Mouse (Mus musculus): ENCODE data around the gene Mcf2l. TPM values are rescaled to one million over a fixed set of nuclear protein-coding genes. Genes with fewer than 3 reads are reported as not detected.

The Mcf2l gene
- total RNA-seq, 1 experiment, result 16.0 TPM

- TF ChIP-seq ZNF384 (IDR thresholded peaks at IDR 0.05; ENCODE audit: low read depth, low read length) (no peak), ZC3H11A (IDR thresholded peaks at IDR 0.05; ENCODE audit: borderline replicate concordance, low read depth, low read length) (no peak), MAFK (IDR thresholded peaks at IDR 0.05; ENCODE audit: insufficient read depth, low read depth, low read length) (no peak), CHD2 (IDR thresholded peaks at IDR 0.05; ENCODE audit: low read depth, low read length) (no peak), HCFC1 (IDR thresholded peaks at IDR 0.05; ENCODE audit: borderline replicate concordance, insufficient read depth, low read length) (no peak)
- Histone ChIP-seq H3K9me3 (ENCODE audit: control insufficient read depth, insufficient read depth, low read depth, low read length) (no peaks in the 10 kb centered on the region), H3K27ac (ENCODE audit: insufficient read depth, low read depth, low read length, poor library complexity, severe bottlenecking) (no peak overlapping the region), H3K36me3 (ENCODE audit: control insufficient read depth, insufficient read depth, low read length, poor library complexity, severe bottlenecking) (no peaks in the 10 kb centered on the region; the same call in 1 of the 2 replicates), H3K9ac (ENCODE audit: insufficient read depth, low read depth, low read length, poor library complexity, severe bottlenecking) (no peak overlapping the region), H3K4me1 (ENCODE audit: control insufficient read depth in 2 of 2, insufficient read depth in 2 of 2, low read length in 2 of 2, poor library complexity in 1 of 2) (no peaks in the 10 kb centered on the region), H3K4me3 (ENCODE audit: insufficient read depth in 1 of 2, low read depth in 1 of 2, low read length in 2 of 2, poor library complexity in 1 of 2, severe bottlenecking in 1 of 2) (no peak overlapping the region)
- in situ Hi-C loops (cut with MboI; ENCODE audit: low sequenced_read_pairs in 2 of 2, unreplicated experiment in 2 of 2), result no loop called here
- DNase-seq (ENCODE audit: low read depth, low spot score), result no peak
Observed at GRCm38 (mm10) chr8:13019560-13019959, 146.0 kb downstream of the Mcf2l start.

DNA sequence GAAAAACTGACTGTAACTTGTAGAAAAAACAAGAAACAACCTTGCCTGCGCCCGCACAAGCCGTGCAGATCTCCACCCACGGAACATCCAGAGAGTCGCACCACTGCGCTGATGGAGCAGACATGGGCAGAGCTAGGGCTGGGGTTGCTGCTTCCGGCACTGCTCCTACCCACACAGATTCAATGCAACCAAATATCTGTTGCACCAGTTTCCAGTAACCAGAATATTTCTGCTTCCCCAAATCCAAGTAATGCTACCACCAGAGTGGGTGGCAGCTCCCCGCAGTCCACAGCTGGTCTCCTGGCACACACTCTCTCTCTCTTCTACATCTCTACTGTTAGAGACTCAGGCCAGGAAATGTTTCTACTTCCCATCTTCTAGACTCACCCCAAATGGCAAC is 148.2 kb downstream of the Mcf2l start:
- Histone ChIP-seq H3K4me1 (ENCODE audit: control insufficient read depth in 2 of 2, insufficient read depth in 2 of 2, low read length in 2 of 2, poor library complexity in 1 of 2) (no peaks in the 10 kb centered on the region), H3K36me3 (ENCODE audit: control insufficient read depth, insufficient read depth, low read length, poor library complexity, severe bottlenecking) (no peaks in the 10 kb centered on the region; the same call in 1 of the 2 replicates), H3K9ac (ENCODE audit: insufficient read depth, low read depth, low read length, poor library complexity, severe bottlenecking) (no peak overlapping the region), H3K27ac (ENCODE audit: insufficient read depth, low read depth, low read length, poor library complexity, severe bottlenecking) (no peak overlapping the region), H3K4me3 (ENCODE audit: insufficient read depth in 1 of 2, low read depth in 1 of 2, low read length in 2 of 2, poor library complexity in 1 of 2, severe bottlenecking in 1 of 2) (no peak overlapping the region), H3K9me3 (ENCODE audit: control insufficient read depth, insufficient read depth, low read depth, low read length) (no peaks in the 10 kb centered on the region)
- in situ Hi-C loops (cut with MboI; ENCODE audit: low sequenced_read_pairs in 2 of 2, unreplicated experiment in 2 of 2), result no loop called here
- no peak for TF ChIP-seq HCFC1 (IDR thresholded peaks at IDR 0.05; ENCODE audit: borderline replicate concordance, insufficient read depth, low read length)
- TF ChIP-seq CHD2 (IDR thresholded peaks at IDR 0.05; ENCODE audit: low read depth, low read length), result no peak
- no peak for TF ChIP-seq MAFK (IDR thresholded peaks at IDR 0.05; ENCODE audit: insufficient read depth, low read depth, low read length)
- TF ChIP-seq ZC3H11A (IDR thresholded peaks at IDR 0.05; ENCODE audit: borderline replicate concordance, low read depth, low read length), result no peak
- TF ChIP-seq ZNF384 (IDR thresholded peaks at IDR 0.05; ENCODE audit: low read depth, low read length), result no peak
- DNase-seq (ENCODE audit: low read depth, low spot score), result no peak

DNA sequence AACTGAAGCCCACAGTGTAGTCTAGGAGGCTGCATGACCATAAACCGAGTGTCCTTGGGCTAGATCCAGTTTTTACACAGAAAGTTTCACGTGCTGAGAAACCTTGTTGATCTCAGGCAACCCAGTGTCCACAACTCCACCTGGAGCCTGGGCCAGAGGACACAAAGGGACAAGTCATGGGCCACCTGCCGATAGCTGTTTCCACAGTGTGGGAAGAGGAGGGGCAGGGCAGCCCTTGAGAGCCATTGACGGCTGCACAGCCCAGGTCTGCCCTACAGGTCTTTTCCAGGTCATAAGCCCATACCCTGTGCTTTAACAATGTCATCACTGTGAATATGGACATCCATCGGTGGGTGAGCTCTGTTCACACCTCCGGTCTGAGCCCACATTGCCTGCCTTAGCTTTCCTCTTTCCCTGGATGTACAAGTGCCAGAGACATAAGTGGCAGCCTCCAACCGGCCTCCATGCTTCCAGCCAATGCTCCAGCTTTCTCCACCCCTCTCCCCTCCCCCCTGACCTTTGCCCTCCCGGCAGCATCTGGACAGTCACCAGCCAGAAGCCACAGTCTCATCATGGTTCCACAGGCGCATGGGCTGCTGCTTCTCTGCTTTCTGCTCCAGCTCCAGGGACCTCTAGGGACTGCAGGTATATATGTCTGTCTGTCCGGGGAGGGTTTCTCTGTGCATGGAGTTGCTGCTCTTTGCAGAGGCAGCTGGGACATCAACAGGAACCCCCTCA is 152.1 kb downstream of the Mcf2l start, which contains the start of gene F7:
F7 (plus strand) TSS at position 548 of the 738 bp plus-strand sequence.
- no peak within 1 kb of the TSS for H3K4me3 ChIP-seq (ENCODE audit: insufficient read depth in 1 of 2, low read depth in 1 of 2, low read length in 2 of 2, poor library complexity in 1 of 2, severe bottlenecking in 1 of 2)
- in situ Hi-C loops (cut with MboI; ENCODE audit: low sequenced_read_pairs in 2 of 2, unreplicated experiment in 2 of 2), result no loop called here

GRCm38 (mm10) chr8:13027615-13028014 is 154.0 kb downstream of the Mcf2l start:
- H3K9me3 ChIP-seq (ENCODE audit: control insufficient read depth, insufficient read depth, low read depth, low read length), result no peaks in the 10 kb centered on the region
- DNase-seq (ENCODE audit: low read depth, low spot score), result no peak
- in situ Hi-C loops (cut with MboI; ENCODE audit: low sequenced_read_pairs in 2 of 2, unreplicated experiment in 2 of 2), result no loop called here
- H3K27ac ChIP-seq (ENCODE audit: insufficient read depth, low read depth, low read length, poor library complexity, severe bottlenecking), result no peak overlapping the region
- TF ChIP-seq ZC3H11A (IDR thresholded peaks at IDR 0.05; ENCODE audit: borderline replicate concordance, low read depth, low read length) (no peak), CHD2 (IDR thresholded peaks at IDR 0.05; ENCODE audit: low read depth, low read length) (no peak), MAFK (IDR thresholded peaks at IDR 0.05; ENCODE audit: insufficient read depth, low read depth, low read length) (no peak), HCFC1 (IDR thresholded peaks at IDR 0.05; ENCODE audit: borderline replicate concordance, insufficient read depth, low read length) (no peak), ZNF384 (IDR thresholded peaks at IDR 0.05; ENCODE audit: low read depth, low read length) (no peak)
- H3K4me1 ChIP-seq (ENCODE audit: control insufficient read depth in 2 of 2, insufficient read depth in 2 of 2, low read length in 2 of 2, poor library complexity in 1 of 2), result no peaks in the 10 kb centered on the region
- H3K36me3 ChIP-seq (ENCODE audit: control insufficient read depth, insufficient read depth, low read length, poor library complexity, severe bottlenecking), result no peaks in the 10 kb centered on the region
- no peak overlapping the region for H3K4me3 ChIP-seq (ENCODE audit: insufficient read depth in 1 of 2, low read depth in 1 of 2, low read length in 2 of 2, poor library complexity in 1 of 2, severe bottlenecking in 1 of 2)
- H3K9ac ChIP-seq (ENCODE audit: insufficient read depth, low read depth, low read length, poor library complexity, severe bottlenecking), result no peak overlapping the region

More for the DNA sequence above, 152.1 kb downstream of the Mcf2l start, which contains the start of gene F7:
- Histone ChIP-seq H3K9me3 (ENCODE audit: control insufficient read depth, insufficient read depth, low read depth, low read length) (no peaks in the 10 kb centered on the region), H3K36me3 (ENCODE audit: control insufficient read depth, insufficient read depth, low read length, poor library complexity, severe bottlenecking) (no peaks in the 10 kb centered on the region), H3K4me1 (ENCODE audit: control insufficient read depth in 2 of 2, insufficient read depth in 2 of 2, low read length in 2 of 2, poor library complexity in 1 of 2) (no peaks in the 10 kb centered on the region), H3K9ac (ENCODE audit: insufficient read depth, low read depth, low read length, poor library complexity, severe bottlenecking) (no peak within 1 kb of the TSS), H3K27ac (ENCODE audit: insufficient read depth, low read depth, low read length, poor library complexity, severe bottlenecking) (no peak within 1 kb of the TSS)
- TF ChIP-seq ZC3H11A (IDR thresholded peaks at IDR 0.05; ENCODE audit: borderline replicate concordance, low read depth, low read length) (no peak), MAFK (IDR thresholded peaks at IDR 0.05; ENCODE audit: insufficient read depth, low read depth, low read length) (no peak), CHD2 (IDR thresholded peaks at IDR 0.05; ENCODE audit: low read depth, low read length) (no peak), ZNF384 (IDR thresholded peaks at IDR 0.05; ENCODE audit: low read depth, low read length) (no peak), HCFC1 (IDR thresholded peaks at IDR 0.05; ENCODE audit: borderline replicate concordance, insufficient read depth, low read length) (no peak)
- DNase-seq (ENCODE audit: low read depth, low spot score), result no peak
